Mouse (Mus musculus) hindbrain, postnatal 0 days (tissue): ENCODE measurements around the gene Foxj1. TPM values are rescaled to one million over a fixed set of nuclear protein-coding genes. Genes with fewer than 3 reads are reported as not detected.
A peak's percentile ranks its signal among the peaks of the same experiment; 100 is the strongest.

Experiments used
- ATAC-seq: fragments of 200-750 bp; cut with Nextera tagmentation; 2 replicates; pipeline ENCODE4 v1.8.0; 2017; ENCODE audit warnings: mild to moderate bottlenecking, moderate TSS enrichment, moderate library complexity
- DNase-seq: peaks from one replicate; pipeline ENCODE4 v3.0.0-alpha.2; 2015; ENCODE audit warnings: low spot score
- H3K27ac ChIP-seq: fragments of 300-500 bp; sonication (generic); 2 replicates; pipeline ENCODE4 v1.5.1; 2014; ENCODE audit warnings: mild to moderate bottlenecking
- H3K27me3 ChIP-seq: fragments of 300-500 bp; sonication (generic); 2 replicates; pipeline ENCODE4 v1.6.1; 2014; ENCODE audit warnings: low read length, mixed read lengths; ENCODE audit not compliant: insufficient read depth
- H3K36me3 ChIP-seq: fragments of 300-500 bp; sonication (generic); 2 replicates; pipeline ENCODE4 v1.6.1; 2014; ENCODE audit warnings: low read length, mixed read lengths; ENCODE audit not compliant: insufficient read depth
- H3K4me1 ChIP-seq: fragments of 300-500 bp; sonication (generic); 2 replicates; pipeline ENCODE4 v1.6.1; 2014; ENCODE audit warnings: antibody characterized with exemption, low read length, mixed read lengths; ENCODE audit not compliant: insufficient read depth
- H3K4me2 ChIP-seq: fragments of 300-500 bp; sonication (generic); 2 replicates; pipeline ENCODE4 v1.6.1; 2014; ENCODE audit warnings: low read depth, mild to moderate bottlenecking, low read length, moderate library complexity, mixed read lengths
- H3K4me3 ChIP-seq: fragments of 300-500 bp; sonication (generic); 2 replicates; pipeline ENCODE4 v1.5.1; 2014; ENCODE audit warnings: low read length
- H3K9ac ChIP-seq: fragments of 300-500 bp; sonication (generic); replicated peaks from 2 replicates; pipeline ENCODE4 v1.6.1; 2014; ENCODE audit warnings: mild to moderate bottlenecking, low read length, moderate library complexity, mixed read lengths
- H3K9me3 ChIP-seq: fragments of 300-500 bp; sonication (generic); 2 replicates; pipeline ENCODE4 v1.6.1; 2016; ENCODE audit warnings: low read length, mixed read lengths
- CTCF ChIP-seq: IDR thresholded peaks from 2 replicates; pipeline ENCODE4 v1.5.1; 2016; ENCODE audit warnings: antibody characterized with exemption, control low read depth, low read depth
- WGBS: fragments of 180-500 bp; shearing (Covaris S2); extraction: QIAGEN DNeasy Blood & Tissue Kit; methylation state at CpG from one replicate; pipeline ENCODE4 v1.1.7; 2014; 5-methylcytosine and 5-hydroxymethylcytosine counted together
- polyA plus RNA-seq: library from polyadenylated mRNA; unstranded; fragments of >200 nt; fragmentation: Nextera tagmentation; extraction: Ambion mirVana; gene quantifications from 2 replicates; pipeline ENCODE4 v1.2.1, GENCODE M21; 2015
- total RNA-seq: library from RNA; depleted of rRNA; stranded (reverse); fragments of >200 nt; gene quantifications from 2 replicates; pipeline ENCODE4 v1.2.3, GENCODE M21; 2014

Foxj1 gene
- total and polyA plus RNA-seq, 2 experiments from 2014 or later: 15.5 to 40.0 TPM

- Histone ChIP-seq H3K4me3 (no peak overlapping the region), H3K4me1 (no peaks in the 10 kb centered on the region), H3K36me3 (peaks cover 31% of the 10 kb centered on the region), H3K9ac (no peak overlapping the region), H3K9me3 (no peaks in the 10 kb centered on the region), H3K27me3 (no peaks in the 10 kb centered on the region), H3K27ac (no peak overlapping the region), H3K4me2 (no peak overlapping the region)
- WGBS: 69% methylated on average over 5 of the region's 5 CpGs
- no peak for TF ChIP-seq CTCF
- DNase-seq (no peak), ATAC-seq (no peak)
Measured at GRCm38 (mm10) chr11:116347955-116348354, 12.8 kb upstream of the Foxj1 start.

GRCm38 (mm10) chr11:116347012-116347411 is 11.8 kb upstream of the Foxj1 start:
- WGBS: 85% methylated on average over 7 of the region's 7 CpGs
- H3K4me2 ChIP-seq: no peak overlapping the region
- no peaks in the 10 kb centered on the region for H3K9me3 ChIP-seq
- ATAC-seq: no peak
- 0 out of 2 replicates have a peak, but pooled peaks cover 4% of the 10 kb centered on the region for H3K4me1 ChIP-seq
- no peak for DNase-seq
- H3K27ac ChIP-seq: no peak overlapping the region
- no peak overlapping the region for H3K4me3 ChIP-seq
- H3K9ac ChIP-seq: no peak overlapping the region
- no peaks in the 10 kb centered on the region for H3K27me3 ChIP-seq
- TF ChIP-seq CTCF: no peak
- peaks cover 29% of the 10 kb centered on the region for H3K36me3 ChIP-seq

GRCm38 (mm10) chr11:116342069-116342791 is 7.0 kb upstream of the Foxj1 start:
- peak; percentile 87 for ATAC-seq
- Histone ChIP-seq H3K4me2 (no peak overlapping the region), H3K9me3 (no peaks in the 10 kb centered on the region), H3K4me3 (no peak overlapping the region), H3K36me3 (peaks cover 12% of the 10 kb centered on the region), H3K27me3 (no peaks in the 10 kb centered on the region), H3K4me1 (0 out of 2 replicates have a peak, but pooled peaks cover 7% of the 10 kb centered on the region), H3K9ac (no peak overlapping the region), H3K27ac (peak overlapping the region; percentile 71)
- TF ChIP-seq CTCF: peak; percentile 15; the same call in 1 of the 2 replicates
- peak; percentile 76 for DNase-seq
- 44% methylated on average over 25 of the region's 25 CpGs for WGBS

- H3K4me2 ChIP-seq: no peak overlapping the region
- DNase-seq: no peak
- no peaks in the 10 kb centered on the region for H3K9me3 ChIP-seq
- H3K4me3 ChIP-seq: no peak overlapping the region
- no peaks in the 10 kb centered on the region for H3K27me3 ChIP-seq
- 87% methylated on average over 6 of the region's 6 CpGs for WGBS
- no peaks in the 10 kb centered on the region for H3K36me3 ChIP-seq
- H3K9ac ChIP-seq: no peak overlapping the region
- no peak for ATAC-seq
- H3K4me1 ChIP-seq: peaks cover 29% of the 10 kb centered on the region
- TF ChIP-seq CTCF: no peak
- no peak overlapping the region for H3K27ac ChIP-seq
Measured at GRCm38 (mm10) chr11:116337531-116337930, 2.3 kb upstream of the Foxj1 start.

- Histone ChIP-seq H3K9me3 (no peaks in the 10 kb centered on the region), H3K4me1 (peaks cover 25% of the 10 kb centered on the region), H3K4me3 (no peak overlapping the region), H3K27ac (no peak overlapping the region), H3K4me2 (no peak overlapping the region), H3K27me3 (no peaks in the 10 kb centered on the region), H3K36me3 (no peaks in the 10 kb centered on the region), H3K9ac (no peak overlapping the region)
- DNase-seq (no peak), ATAC-seq (no peak)
- TF ChIP-seq CTCF: no peak
- whole genome bisulfite sequencing: 57% methylated on average over 12 of the region's 12 CpGs
Measured at GRCm38 (mm10) chr11:116337000-116337399, 1.8 kb upstream of the Foxj1 start.

GRCm38 (mm10) chr11:116336393-116336792 is 1.2 kb upstream of the Foxj1 start:
- 58% methylated on average over 4 of the region's 4 CpGs for WGBS
- H3K4me1 ChIP-seq: peaks cover 22% of the 10 kb centered on the region
- peak overlapping the region; percentile 13; the same call in 1 of the 2 replicates for H3K9ac ChIP-seq
- DNase-seq (peak; percentile 51), ATAC-seq (no peak)
- no peaks in the 10 kb centered on the region for H3K9me3 ChIP-seq
- peak overlapping the region; percentile 99 for H3K4me2 ChIP-seq
- no peaks in the 10 kb centered on the region for H3K27me3 ChIP-seq
- H3K27ac ChIP-seq: peak overlapping the region; percentile 86
- peak overlapping the region; percentile 49; the same call in 1 of the 2 replicates for H3K4me3 ChIP-seq
- H3K36me3 ChIP-seq: no peaks in the 10 kb centered on the region
- TF ChIP-seq CTCF: no peak

GRCm38 (mm10) chr11:116334417-116334782 is 799 bp downstream of the Foxj1 start:
- ATAC-seq (no peak), DNase-seq (no peak)
- Histone ChIP-seq H3K4me2 (peak overlapping the region; percentile 99), H3K4me1 (peaks cover 27% of the 10 kb centered on the region), H3K9me3 (no peaks in the 10 kb centered on the region), H3K4me3 (peak overlapping the region; percentile 49), H3K27ac (no peak overlapping the region; the same call in 1 of the 2 replicates), H3K9ac (0 out of 2 replicates have a peak overlapping the region, but pooled peaks have one; percentile 22), H3K36me3 (no peaks in the 10 kb centered on the region), H3K27me3 (no peaks in the 10 kb centered on the region)
- 6% methylated on average over 26 of the region's 26 CpGs for WGBS
- TF ChIP-seq CTCF: no peak
